Mouse (Mus musculus): ENCODE data around the gene Acbd4.
A peak's percentile ranks its signal among the peaks of the same experiment; 100 is the strongest.

GRCm38 (mm10) chr11:103102725-103103349, 1.4 kb downstream of the Acbd4 start:
- TF ChIP-seq CTCF (IDR thresholded peaks at IDR 0.05; ENCODE audit: insufficient read depth, low read length) (peak; percentile 97), POLR2A (IDR thresholded peaks at IDR 0.05; ENCODE audit: borderline replicate concordance, extremely low read depth, low read depth, low read length) (peak; percentile 68; the same call in 1 of the 2 replicates)
